Mouse (Mus musculus) olfactory bulb, adult 2 months (tissue): ENCODE measurements at regions not wholly inside any gene's neighbourhood (a gene's known extent, or its start where the extent isn't known, plus 50 kb on each side); places are given as distances from the start of the nearest gene placed in this dataset.

Experiments
- CTCF ChIP-seq: fragments of 200-500 bp; IDR thresholded peaks from 2 replicates; pipeline ENCODE4 v1.5.1; 2012; ENCODE audit warnings: low read depth, mild to moderate bottlenecking, low read length, moderate library complexity; ENCODE audit not compliant: insufficient read depth
- POLR2A ChIP-seq: fragments of 200-500 bp; IDR thresholded peaks from 2 replicates; pipeline ENCODE4 v1.6.1; 2012; ENCODE audit warnings: mild to moderate bottlenecking, low read depth, low read length, moderate library complexity; ENCODE audit not compliant: insufficient read depth

- no peak for TF ChIP-seq CTCF
- TF ChIP-seq POLR2A: no peak
Measured at GRCm38 (mm10) chr8:35177314-35177713, 588.3 kb upstream of the Gm19410 start.
